Mouse (Mus musculus): ENCODE data around the gene Gng12. TPM values are rescaled to one million over a fixed set of nuclear protein-coding genes. Genes with fewer than 3 reads are reported as not detected.

Gene Gng12
- polyA plus RNA-seq, 1 experiment = 22.9 TPM

- no peak for TF ChIP-seq POLR2A (IDR thresholded peaks at IDR 0.05; ENCODE audit: borderline replicate concordance, control insufficient read depth, low read depth, low read length)
- no peak for TF ChIP-seq CTCF (IDR thresholded peaks at IDR 0.05; ENCODE audit: control insufficient read depth, insufficient read depth, low read length)
- Histone ChIP-seq H3K4me1 (ENCODE audit: control insufficient read depth, insufficient read depth, low read length) (no peaks in the 10 kb centered on the region), H3K4me3 (replicated peaks; ENCODE audit: control insufficient read depth, low read depth, low read length) (no peak overlapping the region), H3K27ac (ENCODE audit: control insufficient read depth, insufficient read depth, low read depth, low read length, poor library complexity) (no peak overlapping the region)
- 34% methylated on average over 3 of the region's 3 CpGs for WGBS
Measured at GRCm38 (mm10) chr6:66890349-66891158, 5.6 kb upstream of the Gng12 start.

GRCm38 (mm10) chr6:66893950-66894349 is 2.2 kb upstream of the Gng12 start:
- 64% methylated on average over 5 of the region's 5 CpGs for WGBS

GRCm38 (mm10) chr6:66894999-66895398 is 1.2 kb upstream of the Gng12 start:
- whole genome bisulfite sequencing = 0% methylated on average over 1 of the region's 1 CpGs
- Histone ChIP-seq H3K4me1 (ENCODE audit: control insufficient read depth, insufficient read depth, low read length) (no peaks in the 10 kb centered on the region; the same call in 1 of the 2 replicates), H3K4me3 (replicated peaks; ENCODE audit: control insufficient read depth, low read depth, low read length) (no peak overlapping the region), H3K27ac (ENCODE audit: control insufficient read depth, insufficient read depth, low read depth, low read length, poor library complexity) (no peak overlapping the region)
- TF ChIP-seq CTCF (IDR thresholded peaks at IDR 0.05; ENCODE audit: control insufficient read depth, insufficient read depth, low read length) (no peak), POLR2A (IDR thresholded peaks at IDR 0.05; ENCODE audit: borderline replicate concordance, control insufficient read depth, low read depth, low read length) (no peak)

More at GRCm38 (mm10) chr6:66893950-66894349, 2.2 kb upstream of the Gng12 start:
- H3K4me3 ChIP-seq (replicated peaks; ENCODE audit: control insufficient read depth, low read depth, low read length) = no peak overlapping the region
- H3K4me1 ChIP-seq (ENCODE audit: control insufficient read depth, insufficient read depth, low read length) = no peaks in the 10 kb centered on the region; the same call in 1 of the 2 replicates
- TF ChIP-seq POLR2A (IDR thresholded peaks at IDR 0.05; ENCODE audit: borderline replicate concordance, control insufficient read depth, low read depth, low read length) (no peak), CTCF (IDR thresholded peaks at IDR 0.05; ENCODE audit: control insufficient read depth, insufficient read depth, low read length) (no peak)
- no peak overlapping the region for H3K27ac ChIP-seq (ENCODE audit: control insufficient read depth, insufficient read depth, low read depth, low read length, poor library complexity)

- WGBS = 1% methylated on average over 25 of the region's 25 CpGs
- H3K4me3 ChIP-seq (replicated peaks; ENCODE audit: control insufficient read depth, low read depth, low read length) = peak overlapping the region; percentile 78
- peak overlapping the region; percentile 87 for H3K27ac ChIP-seq (ENCODE audit: control insufficient read depth, insufficient read depth, low read depth, low read length, poor library complexity)
- no peak for TF ChIP-seq CTCF (IDR thresholded peaks at IDR 0.05; ENCODE audit: control insufficient read depth, insufficient read depth, low read length)
- no peak for TF ChIP-seq POLR2A (IDR thresholded peaks at IDR 0.05; ENCODE audit: borderline replicate concordance, control insufficient read depth, low read depth, low read length)
- no peaks in the 10 kb centered on the region; the same call in 1 of the 2 replicates for H3K4me1 ChIP-seq (ENCODE audit: control insufficient read depth, insufficient read depth, low read length)
Measured at GRCm38 (mm10) chr6:66896921-66897645, 886 bp downstream of the Gng12 start.

- Histone ChIP-seq H3K4me3 (replicated peaks; ENCODE audit: control insufficient read depth, low read depth, low read length) (no peak overlapping the region), H3K27ac (ENCODE audit: control insufficient read depth, insufficient read depth, low read depth, low read length, poor library complexity) (no peak overlapping the region), H3K4me1 (ENCODE audit: control insufficient read depth, insufficient read depth, low read length) (no peaks in the 10 kb centered on the region; the same call in 1 of the 2 replicates)
- no peak for TF ChIP-seq CTCF (IDR thresholded peaks at IDR 0.05; ENCODE audit: control insufficient read depth, insufficient read depth, low read length)
- no peak for TF ChIP-seq POLR2A (IDR thresholded peaks at IDR 0.05; ENCODE audit: borderline replicate concordance, control insufficient read depth, low read depth, low read length)
- 25% methylated on average over 4 of the region's 4 CpGs for WGBS
Measured at GRCm38 (mm10) chr6:66897994-66898393, 1.8 kb downstream of the Gng12 start.

- H3K4me3 ChIP-seq (replicated peaks; ENCODE audit: control insufficient read depth, low read depth, low read length) = no peak overlapping the region
- WGBS = 70% methylated on average over 5 of the region's 5 CpGs
- TF ChIP-seq POLR2A (IDR thresholded peaks at IDR 0.05; ENCODE audit: borderline replicate concordance, control insufficient read depth, low read depth, low read length) (no peak), CTCF (IDR thresholded peaks at IDR 0.05; ENCODE audit: control insufficient read depth, insufficient read depth, low read length) (no peak)
- no peak overlapping the region for H3K27ac ChIP-seq (ENCODE audit: control insufficient read depth, insufficient read depth, low read depth, low read length, poor library complexity)
- no peaks in the 10 kb centered on the region; the same call in 1 of the 2 replicates for H3K4me1 ChIP-seq (ENCODE audit: control insufficient read depth, insufficient read depth, low read length)
Measured at GRCm38 (mm10) chr6:66901926-66902325, 5.7 kb downstream of the Gng12 start.

GRCm38 (mm10) chr6:66903206-66903605 is 7.0 kb downstream of the Gng12 start:
- no peak for TF ChIP-seq CTCF (IDR thresholded peaks at IDR 0.05; ENCODE audit: control insufficient read depth, insufficient read depth, low read length)
- no peak for TF ChIP-seq POLR2A (IDR thresholded peaks at IDR 0.05; ENCODE audit: borderline replicate concordance, control insufficient read depth, low read depth, low read length)
- WGBS = 79% methylated on average over 9 of the region's 9 CpGs
- no peaks in the 10 kb centered on the region; the same call in 1 of the 2 replicates for H3K4me1 ChIP-seq (ENCODE audit: control insufficient read depth, insufficient read depth, low read length)

GRCm38 (mm10) chr6:66903720-66904119 is 7.5 kb downstream of the Gng12 start:
- 47% methylated on average over 6 of the region's 6 CpGs for WGBS
- Histone ChIP-seq H3K27ac (ENCODE audit: control insufficient read depth, insufficient read depth, low read depth, low read length, poor library complexity) (no peak overlapping the region), H3K4me1 (ENCODE audit: control insufficient read depth, insufficient read depth, low read length) (no peaks in the 10 kb centered on the region; the same call in 1 of the 2 replicates), H3K4me3 (replicated peaks; ENCODE audit: control insufficient read depth, low read depth, low read length) (no peak overlapping the region)
- no peak for TF ChIP-seq POLR2A (IDR thresholded peaks at IDR 0.05; ENCODE audit: borderline replicate concordance, control insufficient read depth, low read depth, low read length)
- no peak for TF ChIP-seq CTCF (IDR thresholded peaks at IDR 0.05; ENCODE audit: control insufficient read depth, insufficient read depth, low read length)

More at GRCm38 (mm10) chr6:66903206-66903605, 7.0 kb downstream of the Gng12 start:
- H3K4me3 ChIP-seq (replicated peaks; ENCODE audit: control insufficient read depth, low read depth, low read length) = no peak overlapping the region
- no peak overlapping the region for H3K27ac ChIP-seq (ENCODE audit: control insufficient read depth, insufficient read depth, low read depth, low read length, poor library complexity)

Data from bone marrow, adult 2 months (tissue).